Mouse (Mus musculus) neural tube, embryonic 11.5 days (tissue): ENCODE data around the gene Rabgap1l. TPM values are rescaled to one million over a fixed set of nuclear protein-coding genes. Genes with fewer than 3 reads are reported as not detected.

Experiments
- ATAC-seq: fragments of 200-750 bp; cut with Nextera tagmentation; 2 replicates; pipeline ENCODE4 v1.8.0; 2017; ENCODE audit warnings: moderate number of reproducible peaks, mild to moderate bottlenecking, moderate TSS enrichment, moderate library complexity; ENCODE audit not compliant: insufficient read depth, low FRiP score, low TSS enrichment
- DNase-seq: peaks from one replicate; pipeline ENCODE4 v3.0.0-alpha.2; 2015; ENCODE audit warnings: low spot score
- H3K27ac ChIP-seq: fragments of 300-500 bp; sonication (generic); 2 replicates; pipeline ENCODE4 v1.5.1; 2014; ENCODE audit warnings: low read depth, mild to moderate bottlenecking, low read length
- H3K27me3 ChIP-seq: fragments of 300-500 bp; sonication (generic); 2 replicates; pipeline ENCODE4 v1.6.1; 2014; ENCODE audit warnings: mild to moderate bottlenecking, low read length, mixed read lengths; ENCODE audit not compliant: control insufficient read depth, insufficient read depth
- H3K36me3 ChIP-seq: fragments of 300-500 bp; sonication (generic); 2 replicates; pipeline ENCODE4 v1.6.1; 2014; ENCODE audit warnings: mild to moderate bottlenecking, low read length, moderate library complexity, mixed read lengths; ENCODE audit not compliant: control insufficient read depth, insufficient read depth
- H3K4me1 ChIP-seq: fragments of 300-500 bp; sonication (generic); 2 replicates; pipeline ENCODE4 v1.6.1; 2014; ENCODE audit warnings: low read length, mixed read lengths; ENCODE audit not compliant: control insufficient read depth, insufficient read depth
- H3K4me2 ChIP-seq: fragments of 300-500 bp; sonication (generic); 2 replicates; pipeline ENCODE4 v1.6.1; 2014; ENCODE audit warnings: low read depth, mild to moderate bottlenecking, moderate library complexity
- H3K4me3 ChIP-seq: fragments of 300-500 bp; sonication (generic); 2 replicates; pipeline ENCODE4 v1.5.1; 2014; ENCODE audit warnings: low read depth, low read length
- H3K9ac ChIP-seq: fragments of 300-500 bp; sonication (generic); 2 replicates; pipeline ENCODE4 v1.6.1; 2014; ENCODE audit warnings: mild to moderate bottlenecking, low read length
- H3K9me3 ChIP-seq: fragments of 300-500 bp; sonication (generic); 2 replicates; pipeline ENCODE4 v1.6.1; 2016; ENCODE audit warnings: low read length; ENCODE audit not compliant: control insufficient read depth
- WGBS: fragments of 180-500 bp; shearing (Covaris S2); extraction: QIAGEN DNeasy Blood & Tissue Kit; methylation state at CpG from one replicate; pipeline ENCODE4 v1.1.7; 2014; 5-methylcytosine and 5-hydroxymethylcytosine counted together
- polyA plus RNA-seq: library from polyadenylated mRNA; unstranded; fragments of >200 nt; fragmentation: Nextera tagmentation; extraction: Ambion mirVana; gene quantifications from 2 replicates; pipeline ENCODE4 v1.2.1, GENCODE M21; 2014

Gene Rabgap1l
- polyA plus RNA-seq, 1 experiment from 2014 or later, result 14.1 TPM

DNA sequence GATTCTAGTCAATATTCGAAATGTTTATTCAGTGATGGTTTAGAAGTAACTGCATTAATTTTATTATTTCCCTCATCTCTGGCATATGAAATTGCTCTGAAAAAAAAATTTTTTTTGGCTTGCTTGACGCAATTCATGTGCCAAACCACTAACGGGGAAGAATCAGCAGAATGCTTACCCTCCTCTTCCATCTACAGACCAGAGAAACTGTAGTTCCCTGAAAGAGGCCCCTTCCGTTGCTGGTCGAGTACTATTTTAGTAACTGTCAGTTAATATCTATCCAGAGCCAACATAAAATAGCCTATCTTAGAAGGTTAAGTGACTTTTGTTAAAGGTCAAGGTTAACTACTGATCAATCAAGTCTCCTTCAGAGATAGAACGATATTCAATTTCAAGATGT is 491.9 kb downstream of the Rabgap1l start:
- WGBS, result 89% methylated on average over 6 of the region's 6 CpGs
- H3K4me1 ChIP-seq, result no peaks in the 10 kb centered on the region
- no peaks in the 10 kb centered on the region for H3K36me3 ChIP-seq
- H3K27ac ChIP-seq, result no peak overlapping the region
- no peak for DNase-seq
- H3K4me3 ChIP-seq, result no peak overlapping the region
- H3K4me2 ChIP-seq, result no peak overlapping the region
- ATAC-seq, result no peak
- H3K9me3 ChIP-seq, result no peaks in the 10 kb centered on the region
- no peaks in the 10 kb centered on the region for H3K27me3 ChIP-seq
- no peak overlapping the region for H3K9ac ChIP-seq

DNA sequence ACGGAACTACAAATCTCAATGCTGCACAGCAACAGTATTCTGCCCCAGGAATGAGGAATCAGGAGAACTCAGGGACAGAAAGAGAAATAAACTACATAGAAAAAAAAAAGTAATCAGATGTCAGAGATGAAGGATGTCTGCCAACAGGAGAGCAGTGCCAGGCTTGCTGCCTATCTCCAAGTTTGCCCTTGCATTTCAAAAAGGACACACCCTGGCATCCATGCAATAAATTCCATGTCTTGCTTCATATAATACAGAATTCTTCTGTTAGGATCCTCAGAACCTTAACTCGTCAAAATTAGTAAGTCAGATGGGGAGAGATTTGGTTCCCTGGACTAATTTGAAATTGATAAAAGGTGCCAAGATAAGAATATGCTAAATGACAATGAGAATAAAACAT is 492.3 kb downstream of the Rabgap1l start:
- Histone ChIP-seq H3K9ac (no peak overlapping the region), H3K4me2 (no peak overlapping the region), H3K4me1 (no peaks in the 10 kb centered on the region), H3K36me3 (no peaks in the 10 kb centered on the region), H3K27me3 (no peaks in the 10 kb centered on the region), H3K9me3 (no peaks in the 10 kb centered on the region), H3K4me3 (no peak overlapping the region), H3K27ac (no peak overlapping the region)
- DNase-seq, result no peak
- ATAC-seq, result no peak
- 88% methylated on average over 2 of the region's 2 CpGs for WGBS

DNA sequence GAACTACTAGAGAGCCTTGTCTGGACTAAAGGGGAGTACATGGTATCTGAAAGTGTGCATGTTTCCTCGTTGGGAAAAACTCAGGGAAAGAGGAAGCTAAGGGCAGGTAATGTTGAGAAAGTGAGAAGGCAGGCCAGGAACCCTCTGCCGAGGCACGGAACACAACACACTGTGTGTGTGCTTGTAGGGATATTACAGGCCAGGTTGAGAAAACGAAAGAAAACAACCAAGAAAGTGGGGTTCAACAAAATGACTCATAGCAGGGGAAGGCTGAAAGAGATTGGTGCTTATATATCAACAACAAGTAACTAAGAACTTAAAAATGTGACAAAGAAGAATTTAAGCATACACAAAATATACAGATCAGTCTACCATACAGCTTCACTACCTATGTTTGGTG is 493.0 kb downstream of the Rabgap1l start:
- H3K9ac ChIP-seq, result no peak overlapping the region
- H3K4me2 ChIP-seq, result no peak overlapping the region
- no peaks in the 10 kb centered on the region for H3K9me3 ChIP-seq
- WGBS, result 82% methylated on average over 4 of the region's 4 CpGs
- no peaks in the 10 kb centered on the region for H3K36me3 ChIP-seq
- no peak overlapping the region for H3K4me3 ChIP-seq
- no peak for DNase-seq
- ATAC-seq, result no peak
- H3K4me1 ChIP-seq, result no peaks in the 10 kb centered on the region
- no peaks in the 10 kb centered on the region for H3K27me3 ChIP-seq
- H3K27ac ChIP-seq, result no peak overlapping the region

DNA sequence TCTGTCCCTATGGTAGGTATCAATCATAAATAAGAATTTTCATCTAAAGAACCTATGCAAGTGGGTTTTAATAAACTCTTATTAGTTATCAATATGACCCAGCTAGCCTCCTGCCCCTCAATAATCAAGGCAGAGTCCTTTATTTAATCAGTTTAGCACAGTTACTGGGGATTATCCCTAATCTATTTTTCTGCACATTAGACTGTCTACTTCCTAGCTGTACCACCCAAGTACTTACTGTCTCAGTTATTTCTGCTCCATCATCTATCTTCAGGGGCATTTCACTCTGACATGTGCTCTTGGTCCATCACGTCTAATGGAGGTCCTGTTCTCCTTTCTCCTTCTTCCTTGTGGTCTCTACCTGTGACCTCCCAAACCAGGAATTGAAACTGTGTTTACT is 494.1 kb downstream of the Rabgap1l start:
- H3K9ac ChIP-seq, result no peak overlapping the region
- H3K4me3 ChIP-seq, result no peak overlapping the region
- H3K4me1 ChIP-seq, result no peaks in the 10 kb centered on the region
- no peaks in the 10 kb centered on the region for H3K27me3 ChIP-seq
- WGBS, result 79% methylated on average over 1 of the region's 1 CpGs
- no peak for DNase-seq
- no peak overlapping the region for H3K27ac ChIP-seq
- no peak overlapping the region for H3K4me2 ChIP-seq
- no peak for ATAC-seq
- no peaks in the 10 kb centered on the region for H3K36me3 ChIP-seq
- H3K9me3 ChIP-seq, result no peaks in the 10 kb centered on the region

DNA sequence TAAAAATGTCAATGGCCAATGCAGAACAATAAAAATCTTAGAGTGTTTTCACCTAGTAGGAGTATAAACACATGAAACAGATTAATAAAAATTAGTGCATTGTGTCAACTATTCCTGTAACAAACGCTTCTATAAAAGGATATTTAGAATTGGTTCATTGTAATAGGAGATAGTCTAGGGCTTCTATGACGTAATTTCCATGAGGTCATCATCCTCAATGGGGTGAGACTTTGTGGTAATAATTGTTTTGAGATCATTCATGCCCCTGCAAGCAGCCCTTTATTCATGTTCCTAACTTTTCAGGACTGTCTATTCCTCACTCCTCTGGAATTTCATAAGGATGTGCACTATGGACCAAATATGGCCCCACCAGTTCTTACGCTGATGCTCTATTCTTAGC is 495.3 kb downstream of the Rabgap1l start:
- Histone ChIP-seq H3K27me3 (no peaks in the 10 kb centered on the region), H3K4me2 (no peak overlapping the region), H3K27ac (no peak overlapping the region), H3K4me3 (no peak overlapping the region), H3K9ac (no peak overlapping the region), H3K36me3 (no peaks in the 10 kb centered on the region), H3K4me1 (no peaks in the 10 kb centered on the region), H3K9me3 (no peaks in the 10 kb centered on the region)
- ATAC-seq, result no peak
- DNase-seq, result no peak
- WGBS, result 86% methylated on average over 3 of the region's 3 CpGs

DNA sequence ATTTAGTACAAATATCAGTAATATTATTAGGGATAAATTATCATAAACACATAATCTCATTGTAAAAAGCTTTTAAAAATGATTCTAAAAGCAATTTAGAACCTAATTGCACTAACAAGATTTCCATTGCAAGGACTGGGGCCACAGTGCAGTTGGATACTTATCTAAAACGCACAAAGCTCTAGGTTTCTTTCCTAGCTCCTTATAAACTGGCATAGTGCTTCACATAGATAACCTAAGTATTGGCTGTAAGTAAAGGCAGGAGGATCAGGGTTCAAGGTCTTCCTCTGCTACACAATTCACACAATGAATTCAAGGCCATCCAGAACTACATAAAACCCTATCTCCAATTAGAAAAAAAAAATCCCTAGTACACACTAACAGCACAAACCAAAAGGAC is 497.7 kb downstream of the Rabgap1l start:
- no peaks in the 10 kb centered on the region for H3K36me3 ChIP-seq
- H3K9ac ChIP-seq, result no peak overlapping the region
- no peak overlapping the region for H3K4me2 ChIP-seq
- H3K9me3 ChIP-seq, result no peaks in the 10 kb centered on the region
- DNase-seq (no peak), ATAC-seq (no peak)
- no peak overlapping the region for H3K27ac ChIP-seq
- 92% methylated on average over 1 of the region's 1 CpGs for WGBS
- no peaks in the 10 kb centered on the region for H3K4me1 ChIP-seq
- H3K27me3 ChIP-seq, result no peaks in the 10 kb centered on the region
- H3K4me3 ChIP-seq, result no peak overlapping the region

DNA sequence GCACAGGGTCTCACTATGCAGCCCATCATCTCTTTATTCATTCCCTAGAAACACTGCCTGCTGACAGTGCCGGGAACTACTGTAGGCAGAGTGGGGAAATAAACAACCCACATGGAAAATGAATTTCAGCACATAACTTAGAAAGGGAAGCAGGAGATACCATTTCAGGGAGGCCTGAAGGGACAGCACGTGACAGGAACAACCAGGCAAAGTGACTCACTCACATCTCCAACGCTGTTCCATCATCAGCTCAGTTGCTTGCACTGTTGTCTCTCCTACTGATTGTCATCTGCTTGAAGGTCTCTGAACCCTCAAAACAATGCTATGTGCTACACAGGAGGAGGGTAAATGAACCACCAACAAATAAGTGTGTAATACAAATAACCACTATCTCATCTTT is 499.5 kb downstream of the Rabgap1l start:
- DNase-seq (no peak), ATAC-seq (no peak)
- Histone ChIP-seq H3K4me1 (no peaks in the 10 kb centered on the region), H3K4me3 (no peak overlapping the region), H3K9me3 (no peaks in the 10 kb centered on the region), H3K27me3 (no peaks in the 10 kb centered on the region), H3K36me3 (no peaks in the 10 kb centered on the region), H3K4me2 (no peak overlapping the region), H3K27ac (no peak overlapping the region), H3K9ac (no peak overlapping the region)
- WGBS, result 80% methylated on average over 3 of the region's 3 CpGs

DNA sequence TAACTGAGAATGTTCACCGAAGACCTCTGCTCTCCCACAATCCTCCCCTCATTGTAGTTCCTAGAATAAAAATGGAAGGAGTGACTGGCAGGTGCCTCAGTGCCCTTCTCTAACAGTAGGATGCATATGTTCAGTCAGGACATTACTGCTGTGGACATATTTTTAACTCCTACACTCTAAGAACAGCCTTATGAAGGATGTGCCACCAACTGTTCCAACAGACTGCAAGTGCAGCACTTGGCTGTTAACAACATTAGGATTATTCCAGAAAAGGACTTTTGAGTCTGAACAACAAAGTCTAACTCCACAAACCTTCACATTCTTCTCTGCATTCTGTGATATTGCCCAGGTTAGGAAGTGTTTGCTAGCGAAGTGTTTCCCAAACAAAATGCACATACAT is 501.0 kb downstream of the Rabgap1l start:
- H3K27me3 ChIP-seq, result no peaks in the 10 kb centered on the region
- H3K36me3 ChIP-seq, result no peaks in the 10 kb centered on the region
- H3K9ac ChIP-seq, result no peak overlapping the region
- no peak for DNase-seq
- ATAC-seq, result no peak
- no peaks in the 10 kb centered on the region for H3K9me3 ChIP-seq
- H3K4me1 ChIP-seq, result no peaks in the 10 kb centered on the region
- no peak overlapping the region for H3K4me2 ChIP-seq
- H3K4me3 ChIP-seq, result no peak overlapping the region
- H3K27ac ChIP-seq, result no peak overlapping the region
- whole genome bisulfite sequencing, result 90% methylated on average over 2 of the region's 2 CpGs

DNA sequence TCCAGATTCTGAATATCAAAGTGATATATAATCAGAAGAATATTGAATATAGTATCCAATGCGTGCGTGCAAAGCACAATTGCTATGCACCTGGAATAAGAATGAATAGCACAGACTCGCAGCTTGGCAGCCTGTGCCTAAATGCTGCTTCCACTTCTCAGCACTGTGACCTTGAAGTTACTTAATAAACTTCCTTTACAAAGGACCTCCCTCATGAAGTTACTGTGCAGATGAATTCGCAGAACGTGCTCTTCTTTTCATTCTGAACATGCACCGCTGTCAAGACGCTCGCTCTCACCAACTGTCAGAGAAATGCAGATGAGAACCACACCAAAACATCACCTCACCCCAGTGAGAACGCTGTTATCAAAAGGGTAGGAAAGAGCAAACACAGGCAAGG is 502.8 kb downstream of the Rabgap1l start:
- 81% methylated on average over 9 of the region's 9 CpGs for WGBS
- Histone ChIP-seq H3K4me2 (no peak overlapping the region), H3K36me3 (no peaks in the 10 kb centered on the region), H3K27me3 (no peaks in the 10 kb centered on the region), H3K4me1 (no peaks in the 10 kb centered on the region), H3K9me3 (no peaks in the 10 kb centered on the region), H3K27ac (no peak overlapping the region), H3K4me3 (no peak overlapping the region), H3K9ac (no peak overlapping the region)
- no peak for ATAC-seq
- DNase-seq, result no peak
